Mouse (Mus musculus) olfactory bulb, adult 2 months (tissue): ENCODE measurements around the gene Gapdh.

Experiments used
- CTCF ChIP-seq: fragments of 200-500 bp; IDR thresholded peaks from 2 replicates; pipeline ENCODE4 v1.5.1; 2012; ENCODE audit warnings: low read depth, mild to moderate bottlenecking, low read length, moderate library complexity; ENCODE audit not compliant: insufficient read depth
- POLR2A ChIP-seq: fragments of 200-500 bp; IDR thresholded peaks from 2 replicates; pipeline ENCODE4 v1.6.1; 2012; ENCODE audit warnings: mild to moderate bottlenecking, low read depth, low read length, moderate library complexity; ENCODE audit not compliant: insufficient read depth

DNA sequence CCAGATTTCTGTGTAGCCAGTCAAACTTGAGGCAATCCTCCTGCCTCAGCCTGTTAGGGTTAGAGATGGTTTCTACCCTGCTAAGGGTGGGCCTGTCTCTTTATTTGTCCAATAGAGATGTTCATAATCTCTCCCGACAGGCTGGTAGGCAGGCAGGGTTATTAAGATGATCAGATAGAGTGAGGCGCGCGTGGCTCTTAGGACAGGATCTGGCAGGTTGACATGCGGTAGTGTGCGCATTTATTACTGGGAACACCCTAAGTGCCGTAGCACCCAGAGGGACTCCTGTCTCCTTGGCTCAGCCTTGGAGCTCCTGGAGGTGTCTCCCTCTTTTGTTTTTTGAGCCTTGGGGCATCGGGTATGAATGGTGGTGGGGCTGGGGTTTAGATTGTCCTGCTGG is 11.0 kb downstream of the Gapdh start:
- no peak for TF ChIP-seq CTCF
- TF ChIP-seq POLR2A, result no peak
